Mouse (Mus musculus): ENCODE results near the gene Rragd. TPM values are rescaled to one million over a fixed set of nuclear protein-coding genes. Genes with fewer than 3 reads are reported as not detected.

Gene Rragd
- 31.2 and 31.8 TPM in 2 replicates for polyA plus RNA-seq (2016; fragmentation: Nextera tagmentation; extraction: Ambion mirVana)

DNA sequence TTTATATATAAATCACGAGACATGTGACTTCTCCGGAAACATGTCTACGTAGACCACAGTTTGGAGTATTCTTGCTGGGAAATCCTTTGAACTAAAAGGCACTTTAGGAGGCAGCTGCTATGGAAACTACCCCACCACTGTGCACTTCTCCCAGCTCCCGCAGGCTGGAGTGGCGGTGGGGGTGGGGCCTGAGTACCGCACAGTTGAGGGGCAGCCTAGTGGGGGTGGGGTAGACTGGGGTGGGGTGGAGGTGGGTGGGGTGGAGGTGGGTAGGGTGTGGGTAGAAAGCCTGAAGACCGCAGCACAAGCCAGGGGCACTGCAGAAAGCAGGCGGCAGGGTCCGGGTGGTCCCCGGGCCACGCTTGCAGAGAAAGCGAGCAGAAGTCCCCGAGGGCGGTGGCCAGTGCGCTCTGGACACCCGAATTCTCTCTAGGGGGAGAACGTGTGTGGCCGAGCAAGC lies at the start of gene Rragd:
Gene Rragd, plus strand, starts transcription at position 322 of the 460 bp plus-strand sequence.
- ATAC-seq (ENCODE audit: low FRiP score): peak; percentile 82
- Histone ChIP-seq H3K27ac (peak within 1 kb of the TSS; percentile 95), H3K9ac (peak within 1 kb of the TSS; percentile 93), H3K4me2 (peak within 1 kb of the TSS; percentile 92), H3K36me3 (replicated peaks) (no peaks in the 10 kb centered on the region), H3K9me3 (no peaks in the 10 kb centered on the region), H3K27me3 (peaks cover 15% of the 10 kb centered on the region), H3K4me1 (peaks cover 29% of the 10 kb centered on the region), H3K4me3 (replicated peaks) (peak within 1 kb of the TSS; percentile 85)
- 0% methylated on average over 16 of the region's 18 CpGs for WGBS

DNA sequence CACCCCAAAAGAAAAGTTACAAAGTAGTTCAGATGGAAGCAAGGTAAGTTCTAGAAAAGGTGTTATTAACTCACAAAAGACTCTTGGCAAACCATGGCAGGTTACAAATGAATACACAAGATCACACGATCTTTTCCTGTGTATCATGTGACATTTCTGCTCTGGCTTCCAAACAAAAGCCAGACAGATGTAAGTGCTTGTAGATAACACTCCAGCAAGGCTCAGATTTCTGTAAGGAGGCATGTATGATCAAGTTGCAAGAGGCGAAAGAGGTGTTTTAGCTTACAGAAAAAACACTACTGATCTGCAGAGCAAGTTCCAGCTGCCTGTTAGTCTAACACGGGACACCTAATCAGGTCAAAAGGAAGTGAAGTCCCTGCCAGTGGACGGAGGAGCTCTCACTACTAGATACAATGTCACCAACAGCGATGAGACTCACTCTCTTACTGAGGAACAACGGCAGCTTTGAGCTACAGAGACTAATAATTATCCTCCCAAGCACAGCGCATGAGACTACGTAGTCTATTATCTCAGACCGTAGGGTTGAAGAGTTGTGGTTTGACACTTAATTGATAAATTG lies 46.0 kb upstream of the Rragd start:
- Histone ChIP-seq H3K4me3 (replicated peaks) (no peak overlapping the region), H3K4me2 (no peak overlapping the region), H3K27ac (no peak overlapping the region), H3K27me3 (no peaks in the 10 kb centered on the region), H3K9ac (no peak overlapping the region), H3K4me1 (peaks cover 18% of the 10 kb centered on the region), H3K9me3 (no peaks in the 10 kb centered on the region), H3K36me3 (replicated peaks) (no peaks in the 10 kb centered on the region)
- no peak for ATAC-seq (ENCODE audit: low FRiP score)
- WGBS: 71% methylated on average over 9 of the region's 9 CpGs

DNA sequence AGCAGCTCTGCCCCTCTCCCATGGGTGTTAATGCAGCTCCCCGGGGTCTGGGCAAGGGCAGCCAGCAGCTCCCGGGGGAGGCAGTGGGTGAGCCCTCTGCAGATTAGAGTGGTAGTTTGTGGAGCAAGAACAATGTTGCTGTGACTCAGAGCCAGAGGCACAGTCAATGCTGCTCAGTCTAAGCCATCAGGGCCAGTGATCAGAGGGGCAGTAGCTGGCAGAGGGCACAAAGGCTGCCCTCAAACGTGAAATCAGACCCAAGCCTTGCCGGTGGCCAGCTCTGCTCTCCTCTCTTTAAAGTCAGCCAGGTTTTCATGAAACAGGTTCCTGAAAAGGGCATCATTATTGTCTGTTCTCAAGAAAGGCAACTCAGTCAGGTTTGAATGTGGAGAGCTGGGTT lies 43.3 kb upstream of the Rragd start:
- Histone ChIP-seq H3K27me3 (no peaks in the 10 kb centered on the region), H3K4me1 (peaks cover 13% of the 10 kb centered on the region), H3K36me3 (replicated peaks) (no peaks in the 10 kb centered on the region), H3K4me3 (replicated peaks) (no peak overlapping the region), H3K4me2 (no peak overlapping the region), H3K27ac (peak overlapping the region; percentile 57), H3K9me3 (no peaks in the 10 kb centered on the region), H3K9ac (no peak overlapping the region)
- ATAC-seq (ENCODE audit: low FRiP score): 0 out of 2 replicates have a peak, but pooled peaks have one; percentile 44
- 18% methylated on average over 4 of the region's 4 CpGs for WGBS

DNA sequence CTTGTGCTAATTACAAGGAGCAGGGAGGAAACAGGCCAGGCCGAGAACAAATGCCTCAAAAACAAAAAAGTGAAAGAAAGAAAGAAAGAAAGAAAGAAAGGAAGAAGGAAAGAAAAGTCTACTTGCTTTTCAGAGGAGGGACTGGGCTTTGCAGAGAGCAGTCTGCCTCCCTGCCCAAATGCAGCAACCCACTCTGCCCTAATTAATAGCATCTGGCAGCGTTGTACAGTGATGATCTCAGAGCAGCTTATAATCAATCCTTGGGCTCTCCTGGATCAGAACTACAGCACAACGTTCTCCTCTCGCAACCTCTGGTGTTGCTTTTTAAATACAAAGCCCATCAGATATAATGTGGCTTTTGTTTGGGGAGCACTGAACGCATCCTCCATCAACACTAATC lies 42.9 kb upstream of the Rragd start:
- Histone ChIP-seq H3K27me3 (no peaks in the 10 kb centered on the region), H3K4me2 (no peak overlapping the region), H3K9ac (no peak overlapping the region), H3K27ac (peak overlapping the region; percentile 57), H3K9me3 (no peaks in the 10 kb centered on the region), H3K4me1 (peaks cover 13% of the 10 kb centered on the region), H3K36me3 (replicated peaks) (no peaks in the 10 kb centered on the region), H3K4me3 (replicated peaks) (no peak overlapping the region)
- ATAC-seq (ENCODE audit: low FRiP score): 0 out of 2 replicates have a peak, but pooled peaks have one; percentile 58
- WGBS: 29% methylated on average over 5 of the region's 5 CpGs

DNA sequence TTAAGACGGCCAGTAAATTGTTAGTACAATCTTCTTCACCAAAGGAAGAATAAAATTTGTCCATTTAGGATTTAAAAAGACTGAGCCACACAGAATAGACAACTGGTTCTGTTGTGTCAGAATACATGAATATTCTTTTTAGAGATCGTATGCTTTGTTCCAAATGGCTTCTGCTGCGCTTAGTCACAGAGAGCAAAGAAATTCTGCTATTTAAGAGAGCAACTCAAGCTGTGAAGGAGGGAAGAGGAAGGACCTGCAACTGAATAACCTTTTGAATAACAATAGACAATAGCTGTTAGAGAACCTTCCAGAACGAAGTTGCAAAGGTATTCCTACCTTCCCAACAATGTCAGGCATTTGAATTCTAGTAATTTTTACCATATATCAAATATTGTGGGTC lies 41.9 kb upstream of the Rragd start:
- no peak overlapping the region for H3K27ac ChIP-seq
- H3K36me3 ChIP-seq (replicated peaks): no peaks in the 10 kb centered on the region
- peaks cover 13% of the 10 kb centered on the region for H3K4me1 ChIP-seq
- ATAC-seq (ENCODE audit: low FRiP score): no peak
- no peak overlapping the region for H3K4me2 ChIP-seq
- no peak overlapping the region for H3K9ac ChIP-seq
- H3K4me3 ChIP-seq (replicated peaks): no peak overlapping the region
- 51% methylated on average over 4 of the region's 4 CpGs for WGBS
- H3K9me3 ChIP-seq: no peaks in the 10 kb centered on the region
- H3K27me3 ChIP-seq: no peaks in the 10 kb centered on the region

DNA sequence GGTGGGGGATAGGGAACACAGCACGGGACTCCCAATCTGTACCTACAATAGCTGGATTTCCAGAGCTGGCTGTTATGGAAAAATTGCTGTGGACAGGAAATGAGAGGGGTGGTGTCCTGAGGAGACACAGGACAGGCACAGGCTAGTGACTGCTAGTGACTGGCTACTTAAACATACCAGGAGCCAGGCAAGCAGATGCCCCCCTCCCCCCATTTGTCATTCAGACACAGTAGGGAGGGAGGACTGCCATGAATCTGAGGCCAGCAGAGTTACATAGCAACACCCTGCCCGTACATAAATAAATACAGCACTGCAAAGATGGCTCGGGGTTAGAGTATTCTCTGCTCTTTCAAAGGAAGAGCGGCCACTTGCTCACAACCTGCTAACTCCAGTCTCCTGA lies 35.2 kb upstream of the Rragd start:
- H3K36me3 ChIP-seq (replicated peaks): no peaks in the 10 kb centered on the region
- no peak for ATAC-seq (ENCODE audit: low FRiP score)
- no peak overlapping the region for H3K9ac ChIP-seq
- no peak overlapping the region for H3K4me3 ChIP-seq (replicated peaks)
- no peak overlapping the region for H3K4me2 ChIP-seq
- H3K27me3 ChIP-seq: peaks cover 29% of the 10 kb centered on the region
- H3K9me3 ChIP-seq: no peaks in the 10 kb centered on the region
- peaks cover 30% of the 10 kb centered on the region for H3K4me1 ChIP-seq
- 62% methylated on average over 4 of the region's 4 CpGs for WGBS
- no peak overlapping the region for H3K27ac ChIP-seq

DNA sequence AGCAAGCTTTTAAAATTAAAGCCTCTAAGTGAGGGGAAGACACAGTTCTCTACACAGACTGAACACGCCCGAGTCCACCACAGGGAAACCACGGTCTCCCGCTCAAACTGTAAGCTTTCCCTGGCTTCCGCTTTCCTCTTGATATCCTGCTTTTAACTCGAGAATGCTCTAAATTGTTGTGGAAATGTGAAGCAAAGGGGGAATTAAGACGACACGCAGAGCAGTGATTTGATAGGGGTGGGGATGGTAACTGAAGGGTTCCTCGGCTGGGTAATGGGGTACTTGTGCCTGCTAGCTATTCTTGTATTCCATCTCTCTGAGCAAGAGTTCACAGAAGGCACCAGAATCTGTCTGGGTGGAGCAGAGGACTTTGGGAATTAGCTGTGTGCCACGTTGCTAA lies 34.1 kb upstream of the Rragd start:
- Histone ChIP-seq H3K9ac (0 out of 2 replicates have a peak overlapping the region, but pooled peaks have one; percentile 21), H3K27ac (no peak overlapping the region), H3K36me3 (replicated peaks) (no peaks in the 10 kb centered on the region), H3K9me3 (no peaks in the 10 kb centered on the region), H3K27me3 (peaks cover 37% of the 10 kb centered on the region), H3K4me1 (peaks cover 32% of the 10 kb centered on the region), H3K4me3 (replicated peaks) (no peak overlapping the region), H3K4me2 (no peak overlapping the region)
- WGBS: 43% methylated on average over 10 of the region's 10 CpGs
- ATAC-seq (ENCODE audit: low FRiP score): no peak

DNA sequence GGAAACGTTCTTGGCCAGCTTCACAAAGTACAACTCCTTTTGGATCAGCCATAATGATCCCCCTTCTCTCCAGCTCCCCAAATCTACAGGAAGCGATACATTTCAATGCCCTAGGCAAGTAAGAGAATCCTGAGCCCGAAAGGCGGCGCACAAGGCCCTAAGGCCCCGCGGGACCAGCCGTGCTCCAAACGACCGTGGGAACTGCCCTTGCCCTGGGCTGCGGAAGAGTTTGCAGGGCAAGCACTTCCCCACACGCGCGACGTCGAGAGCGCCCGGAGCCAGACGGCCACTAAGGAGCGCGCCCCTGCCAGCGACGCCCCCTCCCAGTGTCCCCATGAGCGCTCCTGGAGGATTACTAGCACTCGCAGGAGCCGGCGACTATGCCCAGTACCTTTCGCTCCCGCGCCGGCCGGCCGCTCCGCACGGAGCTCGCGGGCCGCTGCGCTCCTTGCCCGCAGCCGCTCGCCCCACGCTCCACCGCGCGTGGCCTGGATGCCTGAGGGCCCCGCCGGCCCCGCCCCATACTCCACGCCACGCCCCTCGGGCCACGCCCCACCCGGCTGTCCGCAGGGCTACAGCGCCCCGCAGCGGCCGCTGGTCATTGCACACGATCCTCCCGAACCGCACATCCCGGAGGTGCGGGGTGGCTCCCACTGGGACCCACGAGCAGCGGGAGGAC lies 32.3 kb upstream of the Rragd start, which contains the start of gene Ankrd6:
Gene Ankrd6, minus strand, starts transcription at position 486 of the 679 bp plus-strand sequence.
- peak within 1 kb of the TSS; percentile 74 for H3K4me3 ChIP-seq (replicated peaks)
- peak within 1 kb of the TSS; percentile 81 for H3K4me2 ChIP-seq
- peaks cover 32% of the 10 kb centered on the region for H3K4me1 ChIP-seq
- peak within 1 kb of the TSS; percentile 64 for H3K9ac ChIP-seq
- ATAC-seq (ENCODE audit: low FRiP score): peak; percentile 93
- H3K27ac ChIP-seq: no peak within 1 kb of the TSS
- under 1% methylated on average over 63 of the region's 66 CpGs for WGBS
- H3K9me3 ChIP-seq: no peaks in the 10 kb centered on the region
- peaks cover 37% of the 10 kb centered on the region for H3K27me3 ChIP-seq
- H3K36me3 ChIP-seq (replicated peaks): no peaks in the 10 kb centered on the region

DNA sequence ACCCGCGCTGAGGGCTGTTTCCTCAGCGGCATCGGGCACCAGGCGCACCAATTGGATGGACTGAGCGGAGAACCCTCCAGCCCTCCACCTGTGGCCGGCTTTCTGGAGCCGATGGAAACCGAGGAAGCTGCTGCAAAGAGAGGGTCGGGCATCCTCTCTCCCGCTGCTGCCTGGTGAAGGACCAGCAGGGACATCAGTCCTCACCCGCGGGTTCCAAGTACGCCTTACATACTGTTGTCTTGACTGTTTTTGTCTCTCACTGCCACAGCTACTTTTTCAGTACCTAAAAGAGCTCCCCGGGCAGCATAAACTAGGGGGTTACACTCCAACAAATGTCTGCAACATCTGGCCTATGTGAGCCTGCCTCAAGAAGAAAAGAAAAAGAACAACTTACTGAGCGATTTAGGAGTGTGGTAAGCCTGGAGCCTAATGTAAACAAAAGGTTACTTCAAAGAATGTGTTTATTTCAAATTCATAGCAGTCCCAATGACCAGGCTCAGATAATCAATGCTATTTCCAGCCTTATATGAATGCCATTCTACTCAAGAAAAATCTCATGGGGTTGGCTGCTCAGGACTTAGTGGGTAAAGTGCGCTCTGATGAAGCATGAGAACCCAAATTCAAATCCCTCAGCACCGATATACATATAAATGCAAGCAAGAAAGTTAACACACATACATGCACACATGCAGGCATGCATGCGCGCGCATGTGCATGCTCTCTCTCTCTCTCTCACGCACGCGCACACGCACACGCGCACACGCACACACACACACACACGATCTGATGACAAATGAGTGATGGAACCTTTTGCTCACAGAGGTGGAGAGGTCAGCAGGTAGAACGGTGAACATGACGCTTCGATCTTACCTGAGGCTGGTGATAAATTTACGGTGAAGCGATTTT lies 31.5 kb upstream of the Rragd start:
- peak; percentile 65; the same call in 1 of the 2 replicates for ATAC-seq (ENCODE audit: low FRiP score)
- 6% methylated on average over 34 of the region's 34 CpGs for WGBS
- H3K9me3 ChIP-seq: no peaks in the 10 kb centered on the region

DNA sequence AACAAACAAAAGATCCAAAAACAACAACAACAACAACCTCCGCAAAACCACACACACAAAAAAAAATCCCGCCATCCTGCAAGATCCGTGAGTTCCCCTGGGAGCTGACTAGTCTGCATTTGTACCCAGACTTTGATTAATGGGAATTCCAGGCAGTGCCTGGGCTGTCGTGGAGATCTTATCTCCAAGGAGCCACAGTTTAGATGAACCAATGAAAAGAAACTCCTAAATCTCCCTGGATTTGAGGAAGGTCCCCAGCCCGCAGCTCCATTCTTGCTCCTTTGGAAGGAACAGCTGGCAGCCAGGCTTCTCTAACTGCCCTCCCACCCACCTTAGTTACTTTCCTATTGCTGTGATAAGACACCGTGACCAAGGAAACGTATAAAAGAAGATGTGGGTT lies 30.2 kb upstream of the Rragd start:
- Histone ChIP-seq H3K9ac (no peak overlapping the region), H3K9me3 (no peaks in the 10 kb centered on the region), H3K27ac (no peak overlapping the region), H3K36me3 (replicated peaks) (no peaks in the 10 kb centered on the region), H3K27me3 (peaks cover 37% of the 10 kb centered on the region), H3K4me3 (replicated peaks) (no peak overlapping the region), H3K4me1 (peaks cover 29% of the 10 kb centered on the region), H3K4me2 (no peak overlapping the region; the same call in 1 of the 2 replicates)
- 41% methylated on average over 7 of the region's 7 CpGs for WGBS
- ATAC-seq (ENCODE audit: low FRiP score): no peak

More for the DNA sequence above, 31.5 kb upstream of the Rragd start:
- Histone ChIP-seq H3K27me3 (peaks cover 37% of the 10 kb centered on the region), H3K36me3 (replicated peaks) (no peaks in the 10 kb centered on the region), H3K9ac (peak overlapping the region; percentile 64), H3K4me2 (peak overlapping the region; percentile 81), H3K4me1 (peaks cover 32% of the 10 kb centered on the region), H3K27ac (no peak overlapping the region), H3K4me3 (replicated peaks) (peak overlapping the region; percentile 74)

DNA sequence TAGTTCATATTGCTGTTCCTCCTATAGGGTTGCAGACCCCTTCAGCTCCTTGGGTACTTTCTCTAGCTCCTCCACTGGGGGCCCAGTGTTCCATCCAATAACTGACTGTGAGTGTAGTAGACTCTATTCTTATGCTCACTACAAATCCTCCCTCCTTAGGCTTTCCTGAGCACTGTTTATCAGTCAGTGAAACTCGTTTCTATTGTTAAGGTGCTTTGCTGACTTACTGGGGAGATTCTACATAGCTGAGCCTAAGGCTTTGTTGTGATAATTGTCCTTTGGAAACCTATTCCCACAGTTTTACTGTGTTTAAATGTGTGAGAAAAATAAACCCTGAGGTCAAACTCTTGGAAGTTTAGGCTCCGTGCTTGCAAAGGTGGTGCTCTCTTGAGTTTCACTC lies 26.4 kb upstream of the Rragd start:
- Histone ChIP-seq H3K9me3 (no peaks in the 10 kb centered on the region), H3K27me3 (peaks cover 20% of the 10 kb centered on the region), H3K27ac (no peak overlapping the region), H3K36me3 (replicated peaks) (no peaks in the 10 kb centered on the region), H3K4me1 (peaks cover 13% of the 10 kb centered on the region), H3K9ac (no peak overlapping the region), H3K4me2 (no peak overlapping the region), H3K4me3 (replicated peaks) (no peak overlapping the region)
- 20% methylated on average over 2 of the region's 2 CpGs for whole genome bisulfite sequencing
- no peak for ATAC-seq (ENCODE audit: low FRiP score)

DNA sequence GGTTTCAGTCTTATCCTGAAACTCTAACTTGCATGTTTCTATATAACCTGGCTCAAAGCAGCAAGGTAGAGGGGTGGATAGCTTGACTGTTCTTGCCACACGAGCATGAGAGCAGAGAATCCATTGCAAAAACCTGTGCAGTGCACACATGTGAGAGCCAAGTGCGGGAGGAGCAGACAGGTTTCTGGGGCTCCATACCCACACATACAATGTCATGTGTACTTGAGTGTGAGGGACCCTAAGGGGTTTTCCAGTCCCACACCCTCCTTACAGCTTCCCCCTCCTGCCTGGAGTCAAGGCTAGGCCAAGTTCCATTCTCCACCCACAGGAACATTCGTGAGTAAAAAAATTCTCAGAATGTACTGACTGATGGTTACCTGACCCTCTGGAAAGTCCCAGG lies 21.4 kb upstream of the Rragd start:
- no peak for ATAC-seq (ENCODE audit: low FRiP score)
- 81% methylated on average over 3 of the region's 3 CpGs for WGBS

More for the DNA sequence above, 21.4 kb upstream of the Rragd start:
- no peaks in the 10 kb centered on the region for H3K9me3 ChIP-seq
- no peak overlapping the region for H3K4me3 ChIP-seq (replicated peaks)
- H3K4me1 ChIP-seq: no peaks in the 10 kb centered on the region
- no peak overlapping the region for H3K27ac ChIP-seq
- H3K27me3 ChIP-seq: no peaks in the 10 kb centered on the region
- H3K9ac ChIP-seq: no peak overlapping the region
- no peak overlapping the region for H3K4me2 ChIP-seq
- no peaks in the 10 kb centered on the region for H3K36me3 ChIP-seq (replicated peaks)
